ENCODE assay signal across 18 mouse cellular contexts in genomic region chr7:79548893-79549555, GRCm38 (mm10).
DNase-seq lines count a peak whose midpoint lies in the region; ATAC-seq and TF ChIP-seq lines count a peak whose summit lies in the region.
"Had no signal": no experiment of that assay in that cellular context is flagged by ENCODE, and none has a peak within 500 bp of the region (broad histone marks: within the 10 kb centered on the region; RNA-seq: fewer than 3 reads in every experiment).

No protein-coding gene starts in this region.

- 4% methylated on average over 12 of the region's 12 CpGs for WGBS in forebrain, embryonic 11.5 days
- WGBS in hindbrain, embryonic 12.5 days, result 15% methylated on average over 12 of the region's 12 CpGs
- WGBS in midbrain, embryonic 14.5 days, result 12% methylated on average over 12 of the region's 12 CpGs

- no peaks in the 10 kb centered on the region for H3K9me3 ChIP-seq in forebrain, embryonic 11.5 days (ENCODE audit: control insufficient read depth, low read length)
- H3K9me3 ChIP-seq in hindbrain, embryonic 12.5 days (replicated peaks), result no peaks in the 10 kb centered on the region
- no peaks in the 10 kb centered on the region for H3K9me3 ChIP-seq in midbrain, embryonic 14.5 days (ENCODE audit: control insufficient read depth, low read length)
- H3K9me3 ChIP-seq: embryonic facial prominence, embryonic 13.5 days; heart, embryonic 10.5 days had no signal

- DNase-seq in brain, embryonic 14.5 days (ENCODE audit: low read depth), result peak; percentile 95
- peak; percentile 89 for DNase-seq in forebrain, embryonic 11.5 days (ENCODE audit: low spot score)
- DNase-seq in midbrain, embryonic 14.5 days, result no peak
- no peak for DNase-seq in kidney, adult 9 months
- DNase-seq in thymus, postnatal 4 days, result no peak
- DNase-seq: adrenal gland, adult 8-10 months; cerebellum, adult 9-10 months; gastrocnemius, postnatal 14 days; kidney, adult 11 months; kidney, postnatal 25 days; liver; lung, adult 2 months; lung, postnatal 4 days; right cerebral cortex, postnatal 25 days had no signal

- no peaks in the 10 kb centered on the region for H3K36me3 ChIP-seq in forebrain, embryonic 11.5 days (ENCODE audit: control insufficient read depth, insufficient read depth, low read length)
- no peaks in the 10 kb centered on the region for H3K36me3 ChIP-seq in hindbrain, embryonic 12.5 days
- H3K36me3 ChIP-seq in midbrain, embryonic 14.5 days (ENCODE audit: control insufficient read depth, insufficient read depth, low read length), result no peaks in the 10 kb centered on the region
- H3K36me3 ChIP-seq: embryonic facial prominence, embryonic 13.5 days; heart, embryonic 10.5 days had no signal

- H3K4me2 ChIP-seq in forebrain, embryonic 11.5 days (ENCODE audit: low read depth, low read length, severe bottlenecking), result peak overlapping the region; percentile 24; the same call in 1 of the 2 replicates
- H3K4me2 ChIP-seq in hindbrain, embryonic 12.5 days (replicated peaks), result no peak overlapping the region
- no peak overlapping the region for H3K4me2 ChIP-seq in midbrain, embryonic 14.5 days (ENCODE audit: low read length)
- H3K4me2 ChIP-seq: embryonic facial prominence, embryonic 13.5 days had no signal

- no peak for TF ChIP-seq CTCF in brain, embryonic 14.5 days (IDR thresholded peaks at IDR 0.05; ENCODE audit: borderline replicate concordance, extremely low read depth, insufficient read depth, insufficient read length)

- peaks cover 16% of the 10 kb centered on the region for H3K27me3 ChIP-seq in forebrain, embryonic 11.5 days (ENCODE audit: control insufficient read depth, insufficient read depth, low read length)
- H3K27me3 ChIP-seq in hindbrain, embryonic 12.5 days, result peaks cover 79% of the 10 kb centered on the region
- peaks cover 28% of the 10 kb centered on the region for H3K27me3 ChIP-seq in midbrain, embryonic 14.5 days (ENCODE audit: control insufficient read depth, insufficient read depth, low read length)

- H3K4me3 ChIP-seq in forebrain, embryonic 11.5 days (ENCODE audit: low read depth, low read length), result no peak overlapping the region
- H3K4me3 ChIP-seq in hindbrain, embryonic 12.5 days, result no peak overlapping the region
- no peak overlapping the region for H3K4me3 ChIP-seq in midbrain, embryonic 14.5 days (replicated peaks; ENCODE audit: low read depth, low read length)
- H3K4me3 ChIP-seq: embryonic facial prominence, embryonic 13.5 days; heart, embryonic 10.5 days had no signal

- TF ChIP-seq POLR2A in brain, embryonic 14.5 days (IDR thresholded peaks at IDR 0.05; ENCODE audit: borderline replicate concordance, extremely low read depth, insufficient read depth, insufficient read length, poor library complexity, severe bottlenecking), result no peak

- H3K27ac ChIP-seq in forebrain, embryonic 11.5 days (ENCODE audit: low read depth, low read length), result peak overlapping the region; percentile 97
- H3K27ac ChIP-seq in hindbrain, embryonic 12.5 days, result peak overlapping the region; percentile 76
- H3K27ac ChIP-seq in midbrain, embryonic 14.5 days (replicated peaks; ENCODE audit: low read depth, low read length), result 0 out of 2 replicates have a peak overlapping the region, but pooled peaks have one; percentile 15
- H3K27ac ChIP-seq: embryonic facial prominence, embryonic 13.5 days; heart, embryonic 10.5 days had no signal

- ATAC-seq in forebrain, embryonic 11.5 days (replicated peaks; ENCODE audit: low FRiP score), result peak; percentile 82
- ATAC-seq in hindbrain, embryonic 12.5 days (ENCODE audit: low FRiP score), result peak; percentile 30; the same call in 1 of the 2 replicates
- ATAC-seq in midbrain, embryonic 14.5 days (ENCODE audit: low FRiP score, low TSS enrichment), result no peak
- ATAC-seq in activated CD4-positive, CD25-positive, alpha-beta regulatory T cell, adult 4 months, result no peak

- peak overlapping the region; percentile 43 for H3K9ac ChIP-seq in forebrain, embryonic 11.5 days (ENCODE audit: low read length)
- no peak overlapping the region for H3K9ac ChIP-seq in hindbrain, embryonic 12.5 days
- no peak overlapping the region for H3K9ac ChIP-seq in midbrain, embryonic 14.5 days (replicated peaks; ENCODE audit: low read length)
- H3K9ac ChIP-seq: embryonic facial prominence, embryonic 13.5 days had no signal

- H3K4me1 ChIP-seq in forebrain, embryonic 11.5 days (replicated peaks; ENCODE audit: control insufficient read depth, insufficient read depth, low read length), result peaks cover 61% of the 10 kb centered on the region
- H3K4me1 ChIP-seq in hindbrain, embryonic 12.5 days, result peaks cover 39% of the 10 kb centered on the region
- H3K4me1 ChIP-seq in midbrain, embryonic 14.5 days (ENCODE audit: control insufficient read depth, insufficient read depth, low read length), result peaks cover 16% of the 10 kb centered on the region; the same call in 1 of the 2 replicates
- H3K4me1 ChIP-seq: embryonic facial prominence, embryonic 13.5 days; heart, embryonic 10.5 days had no signal

Comparison
In these comparisons a context has a peak if more than half of its experiments do, and no peak if none do; other contexts are left out.
1. DNase-seq: peak in brain, embryonic 14.5 days (single experiment) and forebrain, embryonic 11.5 days (single experiment); none in midbrain, embryonic 14.5 days (single experiment), kidney, adult 9 months (single experiment) and thymus, postnatal 4 days (single experiment).
2. ATAC-seq: peak in forebrain, embryonic 11.5 days (single experiment) and hindbrain, embryonic 12.5 days (single experiment); none in midbrain, embryonic 14.5 days (single experiment) and activated CD4-positive, CD25-positive, alpha-beta regulatory T cell, adult 4 months (single experiment).
3. H3K27ac ChIP-seq: peak in every context shown above with its lines; median percentile 97 in forebrain, embryonic 11.5 days; 76 in hindbrain, embryonic 12.5 days; 15 in midbrain, embryonic 14.5 days.